Mouse (Mus musculus) C2C12 (cell line): Measurements from ENCODE around the gene Edil3.

Experiments used
- CEBPB ChIP-seq: IDR thresholded peaks from one replicate; pipeline ENCODE4 v1.6.1; 2011; ENCODE audit warnings: low read depth, mild to moderate bottlenecking, control low read depth, moderate library complexity
- CTCF ChIP-seq: IDR thresholded peaks from one replicate; pipeline ENCODE4 v1.5.1; 2011; ENCODE audit not compliant: control insufficient read depth, insufficient read depth, insufficient read length
- FOSL1 ChIP-seq: IDR thresholded peaks from one replicate; pipeline ENCODE4 v1.8.0; 2011; ENCODE audit warnings: mild to moderate bottlenecking, low read length; ENCODE audit not compliant: poor library complexity, insufficient read depth, severe bottlenecking
- MAX ChIP-seq: IDR thresholded peaks from one replicate; pipeline ENCODE4 v1.6.1; 2011; ENCODE audit warnings: mild to moderate bottlenecking, control low read depth
- MYOD1 ChIP-seq: IDR thresholded peaks from one replicate; pipeline ENCODE4 v1.6.1; 2011; ENCODE audit warnings: low read depth; ENCODE audit not compliant: control insufficient read depth, insufficient read length
- USF1 ChIP-seq: IDR thresholded peaks from one replicate; pipeline ENCODE4 v1.6.1; 2011; ENCODE audit warnings: low read depth, mild to moderate bottlenecking, control low read depth, moderate library complexity

- no peak for TF ChIP-seq USF1
- TF ChIP-seq CTCF = no peak
- TF ChIP-seq MAX = no peak
- no peak for TF ChIP-seq CEBPB
- no peak for TF ChIP-seq MYOD1
- TF ChIP-seq FOSL1 = no peak
Observed at GRCm38 (mm10) chr13:88810097-88810496, 11.2 kb upstream of the Edil3 start.
